Mouse (Mus musculus) kidney, adult 9 months (tissue): ENCODE results near the gene Folr2.

Experiments used
- DNase-seq: peaks from one replicate; pipeline ENCODE4 v3.0.0; 2022

Gene Folr2

GRCm38 (mm10) chr7:101866491-101867265 is 9.7 kb upstream of the Folr2 start:
- peak; percentile 42 for DNase-seq

GRCm38 (mm10) chr7:101863415-101863814 is 6.4 kb upstream of the Folr2 start, which contains the start of gene Anapc15:
Anapc15 (plus strand) TSS chr7:101863715.
- DNase-seq: no peak

- no peak for DNase-seq
Observed at GRCm38 (mm10) chr7:101862291-101862690, 5.3 kb upstream of the Folr2 start.

GRCm38 (mm10) chr7:101860978-101861377 is 4.0 kb upstream of the Folr2 start:
- DNase-seq: peak; percentile 89

GRCm38 (mm10) chr7:101858362-101858761 is 1.4 kb upstream of the Folr2 start:
- DNase-seq: no peak

GRCm38 (mm10) chr7:101853816-101854215 is 3.2 kb downstream of the Folr2 start:
- no peak for DNase-seq

GRCm38 (mm10) chr7:101852846-101853245 is 4.1 kb downstream of the Folr2 start:
- DNase-seq: peak; percentile 48

GRCm38 (mm10) chr7:101851689-101852088 is 5.3 kb downstream of the Folr2 start:
- no peak for DNase-seq

GRCm38 (mm10) chr7:101847934-101848333 is 9.1 kb downstream of the Folr2 start:
- no peak for DNase-seq

- no peak for DNase-seq
Observed at GRCm38 (mm10) chr7:101844186-101844585, 12.8 kb downstream of the Folr2 start.

- peak; percentile 98 for DNase-seq
Observed at GRCm38 (mm10) chr7:101837606-101838471, 19.2 kb downstream of the Folr2 start, which contains the start of gene Inppl1. Inppl1 (minus strand) TSS chr7:101838229.

GRCm38 (mm10) chr7:101837154-101837605 is 19.8 kb downstream of the Folr2 start:
- peak; percentile 53 for DNase-seq

- DNase-seq: peak; percentile 62
Observed at GRCm38 (mm10) chr7:101836271-101837153, 20.5 kb downstream of the Folr2 start.

GRCm38 (mm10) chr7:101835457-101836109 is 21.4 kb downstream of the Folr2 start:
- peak; percentile 35 for DNase-seq

GRCm38 (mm10) chr7:101834903-101835302 is 22.1 kb downstream of the Folr2 start:
- no peak for DNase-seq

GRCm38 (mm10) chr7:101833916-101834584 is 22.9 kb downstream of the Folr2 start:
- no peak for DNase-seq

- DNase-seq: no peak
Observed at GRCm38 (mm10) chr7:101833352-101833751, 23.6 kb downstream of the Folr2 start.

GRCm38 (mm10) chr7:101832372-101832771 is 24.6 kb downstream of the Folr2 start:
- no peak for DNase-seq

GRCm38 (mm10) chr7:101831437-101831836 is 25.6 kb downstream of the Folr2 start:
- DNase-seq: no peak

- DNase-seq: no peak
Observed at GRCm38 (mm10) chr7:101830373-101830772, 26.6 kb downstream of the Folr2 start.
